In the genomic region with DNA sequence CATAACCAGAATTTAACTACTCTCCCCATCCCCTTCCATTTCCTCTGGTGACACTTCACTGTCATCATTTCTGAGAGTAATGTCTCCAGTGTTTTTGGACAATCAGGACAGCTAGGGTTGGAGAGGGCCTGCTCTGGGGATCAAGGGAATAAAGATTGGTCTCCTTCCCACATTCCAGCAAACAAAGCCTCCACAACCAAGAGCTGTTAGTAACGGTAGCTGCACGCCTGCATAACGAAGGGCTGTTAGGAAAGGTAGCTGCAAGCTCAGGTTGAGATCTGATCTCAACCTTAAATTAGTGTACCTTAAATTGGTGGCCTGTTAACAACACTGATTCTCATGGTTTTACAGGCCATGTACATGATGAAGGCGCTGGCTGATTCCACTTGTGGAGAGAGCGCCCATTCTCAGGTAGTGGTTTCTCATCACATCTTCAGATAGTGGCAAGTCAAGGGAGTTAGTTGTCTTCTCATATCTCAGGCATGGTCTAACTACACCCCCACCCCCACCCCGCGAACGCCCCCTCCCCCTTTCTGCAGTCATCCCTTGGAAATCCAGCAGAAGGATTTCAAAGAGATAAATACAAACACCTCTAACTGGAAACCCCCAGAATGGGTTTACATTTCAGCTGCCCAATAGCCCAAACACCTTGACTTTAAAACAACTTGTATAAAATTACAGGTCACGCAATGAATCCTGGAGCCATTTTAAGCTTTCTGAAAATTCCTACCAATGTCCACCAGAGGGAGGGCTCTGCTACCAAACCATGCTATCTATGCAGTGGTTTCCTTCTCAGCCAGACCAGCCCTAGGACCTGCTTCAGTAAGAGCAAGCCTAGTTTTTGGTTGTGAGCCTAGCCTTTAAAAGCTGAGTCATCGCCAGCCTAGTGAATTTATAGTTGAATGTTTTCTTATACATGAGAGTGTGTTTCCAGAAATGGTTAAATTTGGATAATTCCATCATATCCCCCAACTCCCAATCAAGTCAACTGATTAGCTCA, we compare ENCODE assay signal across 8 mouse cellular contexts. TPM values are rescaled to one million over a fixed set of nuclear protein-coding genes. Genes with fewer than 3 reads are reported as not detected.
A peak's percentile ranks its signal among the peaks of the same experiment; 100 is the strongest.
DNase-seq lines count a peak whose midpoint lies in the region; ATAC-seq and TF ChIP-seq lines count a peak whose summit lies in the region.
"Had no signal": no experiment of that assay in that cellular context is flagged by ENCODE, and none has a peak within 500 bp of the region (broad histone marks: within the 10 kb centered on the region; RNA-seq: fewer than 3 reads in every experiment).

No protein-coding gene starts in this region.

- CTCF ChIA-PET in Patski (lab: Charles Lee): interaction anchor here (0.6 to 1.6 kb wide), 8 partner anchors 14 to 493 kb away, joined by 3 to 4 read pairs (median 3); no protein-coding TSS in a partner anchor

- peaks cover 33% of the 10 kb centered on the region for H3K36me3 ChIP-seq in embryonic facial prominence, embryonic 10.5 days (replicated peaks)
- peaks cover 9% of the 10 kb centered on the region for H3K36me3 ChIP-seq in lung, postnatal 0 days (ENCODE audit: insufficient read depth, low read length)
- H3K36me3 ChIP-seq in small intestine, adult 2 months (ENCODE audit: control insufficient read depth, insufficient read depth, low read length): peaks cover 13% of the 10 kb centered on the region

- ATAC-seq in Patski: peak; percentile 44
- peak; percentile 44; the same call in 1 of the 2 replicates for ATAC-seq in lung, postnatal 0 days

- no peaks in the 10 kb centered on the region for H3K27me3 ChIP-seq in Patski
- H3K27me3 ChIP-seq in embryonic facial prominence, embryonic 10.5 days (replicated peaks; ENCODE audit: low read depth, poor library complexity, severe bottlenecking): no peaks in the 10 kb centered on the region
- H3K27me3 ChIP-seq in lung, postnatal 0 days (replicated peaks; ENCODE audit: insufficient read depth, low read length): no peaks in the 10 kb centered on the region
- H3K27me3 ChIP-seq in small intestine, adult 2 months (ENCODE audit: control insufficient read depth, insufficient read depth, low read length): no peaks in the 10 kb centered on the region
- H3K27me3 ChIP-seq: heart, embryonic 15.5 days had no signal

- no peaks in the 10 kb centered on the region for H3K9me3 ChIP-seq in embryonic facial prominence, embryonic 10.5 days
- no peaks in the 10 kb centered on the region for H3K9me3 ChIP-seq in lung, postnatal 0 days (ENCODE audit: low read length)
- H3K9me3 ChIP-seq: heart, embryonic 15.5 days had no signal

- H3K27ac ChIP-seq in embryonic facial prominence, embryonic 10.5 days (replicated peaks): no peak overlapping the region
- no peak overlapping the region for H3K27ac ChIP-seq in lung, postnatal 0 days (ENCODE audit: low read length)
- no peak overlapping the region for H3K27ac ChIP-seq in small intestine, adult 2 months (ENCODE audit: insufficient read depth, low read depth, low read length)
- H3K27ac ChIP-seq: heart, embryonic 15.5 days had no signal

- 0 out of 2 replicates have a peak, but pooled peaks have one; percentile 22 for TF ChIP-seq CTCF in lung, adult 2 months (IDR thresholded peaks at IDR 0.05; ENCODE audit: insufficient read depth, low read length)
- peak; percentile 80 for TF ChIP-seq CTCF in Patski (IDR thresholded peaks at IDR 0.05)
- peak; percentile 77 for TF ChIP-seq CTCF in lung, postnatal 0 days (IDR thresholded peaks at IDR 0.05)
- peak; percentile 29; the same call in 1 of the 2 replicates for TF ChIP-seq CTCF in small intestine, adult 2 months (IDR thresholded peaks at IDR 0.05; ENCODE audit: extremely low read depth, insufficient read length, insufficient replicate concordance, low read depth, low read length)

- H3K4me3 ChIP-seq in lung, adult 2 months (replicated peaks; ENCODE audit: extremely low read depth, low read depth, low read length): no peak overlapping the region
- no peak overlapping the region for H3K4me3 ChIP-seq in embryonic facial prominence, embryonic 10.5 days
- no peak overlapping the region for H3K4me3 ChIP-seq in lung, postnatal 0 days (ENCODE audit: low read depth, low read length)
- no peak overlapping the region for H3K4me3 ChIP-seq in small intestine, adult 2 months (ENCODE audit: low read depth, low read length)
- H3K4me3 ChIP-seq: heart, embryonic 15.5 days had no signal

- in situ Hi-C loops in Patski (cut with MboI; ENCODE audit: low pct_unique_long_range_greater_than_20kb): no loop called here

- H3K4me1 ChIP-seq in lung, adult 2 months (ENCODE audit: control insufficient read depth, insufficient read depth, low read length): no peaks in the 10 kb centered on the region
- no peaks in the 10 kb centered on the region for H3K4me1 ChIP-seq in embryonic facial prominence, embryonic 10.5 days
- no peaks in the 10 kb centered on the region for H3K4me1 ChIP-seq in lung, postnatal 0 days (ENCODE audit: insufficient read depth, low read depth, low read length)
- no peaks in the 10 kb centered on the region for H3K4me1 ChIP-seq in small intestine, adult 2 months (ENCODE audit: control insufficient read depth, insufficient read depth, insufficient read length, low read length)
- H3K4me1 ChIP-seq: heart, embryonic 15.5 days had no signal

- no peak overlapping the region for H3K9ac ChIP-seq in lung, postnatal 0 days (replicated peaks; ENCODE audit: low read depth)
- H3K9ac ChIP-seq: heart, embryonic 15.5 days had no signal

- no peak overlapping the region for H3K4me2 ChIP-seq in lung, postnatal 0 days (replicated peaks; ENCODE audit: low read depth, low read length)
- H3K4me2 ChIP-seq: heart, embryonic 15.5 days had no signal

- no peak for TF ChIP-seq EP300 in lung, postnatal 0 days (IDR thresholded peaks at IDR 0.05)

- 84% methylated on average over 10 of the region's 10 CpGs for WGBS in lung, adult 2 months
- 78% methylated on average over 10 of the region's 10 CpGs for WGBS in embryonic facial prominence, embryonic 10.5 days
- 76% methylated on average over 10 of the region's 10 CpGs for WGBS in lung, postnatal 0 days
- WGBS in small intestine, adult 2 months: 81% methylated on average over 10 of the region's 10 CpGs

- no peak for TF ChIP-seq POLR2A in lung, adult 2 months (IDR thresholded peaks at IDR 0.05; ENCODE audit: borderline replicate concordance, extremely low read depth, low read depth, low read length)
- no peak for TF ChIP-seq POLR2A in small intestine, adult 2 months (IDR thresholded peaks at IDR 0.05; ENCODE audit: low read depth, low read length)

- POLR2A ChIA-PET in Patski (lab: Charles Lee): interaction anchor here (1.0 kb wide), 1 partner anchor 16 kb away, joined by 4 read pairs; no protein-coding TSS in a partner anchor

- no peak for DNase-seq in lung, adult 2 months
- no peak for DNase-seq in lung, adult 18-20 months
- DNase-seq in Patski (ENCODE audit: low read depth, low spot score): no peak
- peak; percentile 31 for DNase-seq in embryonic facial prominence, embryonic 10.5 days (ENCODE audit: low spot score)
- DNase-seq in kidney, adult 9 months: peak; percentile 49
- DNase-seq in lung, postnatal 0 days (ENCODE audit: low spot score): peak; percentile 73

RNA-seq across cellular contexts. Expression of a gene that starts 21.3 kb away (rescaled TPM):
- polyA plus RNA-seq in lung, adult 2 months (2012; rRNA removed): 6.7 and 10.9 TPM in 2 replicates
- polyA plus RNA-seq in Patski (2021): 22.0 TPM
- 20.1 and 23.0 TPM in 2 replicates for polyA plus RNA-seq in embryonic facial prominence, embryonic 10.5 days (2016; fragmentation: Nextera tagmentation; extraction: Ambion mirVana)
- 17.0 and 17.7 TPM in 2 replicates for polyA plus RNA-seq in lung, postnatal 0 days (2015; fragmentation: Nextera tagmentation; extraction: Ambion mirVana)
- polyA plus RNA-seq in small intestine, adult 2 months (2012; rRNA removed): 3.5 and 7.4 TPM in 2 replicates

RNA-seq across cellular contexts. Expression of a gene that starts 21.9 kb away (rescaled TPM):
- polyA plus RNA-seq in lung, adult 2 months (2012; rRNA removed): 7.4 and 10.5 TPM in 2 replicates
- 44.0 TPM for polyA plus RNA-seq in Patski (2021)
- polyA plus RNA-seq in embryonic facial prominence, embryonic 10.5 days (2016; fragmentation: Nextera tagmentation; extraction: Ambion mirVana): 59.1 and 65.0 TPM in 2 replicates
- polyA plus RNA-seq in lung, postnatal 0 days (2015; fragmentation: Nextera tagmentation; extraction: Ambion mirVana): 26.6 and 26.7 TPM in 2 replicates
- polyA plus RNA-seq in small intestine, adult 2 months (2012; rRNA removed): 1.6 and 3.3 TPM in 2 replicates

Comparison
In these comparisons a context has a peak if more than half of its experiments do, and no peak if none do; other contexts are left out.
1. DNase-seq: peak in embryonic facial prominence, embryonic 10.5 days (single experiment), kidney, adult 9 months (single experiment) and lung, postnatal 0 days (single experiment); none in lung, adult 2 months (single experiment), lung, adult 18-20 months (0 of 2) and Patski (single experiment).
2. CTCF ChIP-seq: peak in every context shown above with its lines; median percentile 80 in Patski; 77 in lung, postnatal 0 days; 29 in small intestine, adult 2 months; 22 in lung, adult 2 months.